Mouse (Mus musculus): ENCODE data around the gene Cstf1. TPM values are rescaled to one million over a fixed set of nuclear protein-coding genes. Genes with fewer than 3 reads are reported as not detected.
A peak's percentile ranks its signal among the peaks of the same experiment; 100 is the strongest.

Cstf1 gene
- polyA plus RNA-seq, 2 experiments, result 23.9 to 24.0 TPM

- peak; percentile 33; the same call in 1 of the 2 replicates for ATAC-seq (ENCODE audit: insufficient read depth)
- Histone ChIP-seq H3K27me3 (ENCODE audit: control insufficient read depth, insufficient read depth, low read length) (no peaks in the 10 kb centered on the region), H3K27ac (no peak overlapping the region), H3K4me1 (replicated peaks; ENCODE audit: control insufficient read depth in 2 of 2, insufficient read depth in 2 of 2, low read length in 1 of 2) (peaks cover 0 to 7% of the 10 kb centered on the region in 2 experiments; a peak in 2 of 4 replicates), H3K9ac (replicated peaks) (no peak overlapping the region), H3K36me3 (replicated peaks; ENCODE audit: control insufficient read depth, insufficient read depth, low read depth) (no peaks in the 10 kb centered on the region), H3K9me3 (ENCODE audit: control insufficient read depth, low read length) (no peaks in the 10 kb centered on the region), H3K4me2 (ENCODE audit: low read depth) (no peak overlapping the region), H3K4me3 (ENCODE audit: insufficient read depth in 1 of 2, low read depth in 2 of 2, low read length in 2 of 2) (no peak overlapping the region)
- DNase-seq (ENCODE audit: low read depth in 3 of 3, low spot score in 3 of 3), result peak; percentile 26 to 58 (median 39)
- TF ChIP-seq EP300 (IDR thresholded peaks at IDR 0.05; ENCODE audit: low read depth) (0 out of 2 replicates have a peak, but pooled peaks have one; percentile 15), CTCF (IDR thresholded peaks at IDR 0.05; ENCODE audit: low read depth) (no peak)
- 26% methylated on average over 13 of the region's 13 CpGs for WGBS (ENCODE audit: insufficient replicate concordance)
Measured at GRCm38 (mm10) chr2:172401116-172401825, 30.8 kb downstream of the Cstf1 start.

GRCm38 (mm10) chr2:172404239-172404638, 33.8 kb downstream of the Cstf1 start:
- H3K9ac ChIP-seq (replicated peaks), result no peak overlapping the region
- no peak overlapping the region for H3K4me3 ChIP-seq (ENCODE audit: insufficient read depth in 1 of 2, low read depth in 2 of 2, low read length in 2 of 2)
- no peak overlapping the region for H3K27ac ChIP-seq
- H3K4me1 ChIP-seq (replicated peaks; ENCODE audit: control insufficient read depth in 2 of 2, insufficient read depth in 2 of 2, low read length in 1 of 2), result peaks cover 0 to 5% of the 10 kb centered on the region in 2 experiments; a peak in 2 of 4 replicates
- 58% methylated on average over 7 of the region's 7 CpGs for WGBS (ENCODE audit: insufficient replicate concordance)
- H3K9me3 ChIP-seq (ENCODE audit: control insufficient read depth, low read length), result no peaks in the 10 kb centered on the region
- TF ChIP-seq CTCF (IDR thresholded peaks at IDR 0.05; ENCODE audit: low read depth) (no peak), EP300 (IDR thresholded peaks at IDR 0.05; ENCODE audit: low read depth) (no peak)
- no peaks in the 10 kb centered on the region for H3K27me3 ChIP-seq (ENCODE audit: control insufficient read depth, insufficient read depth, low read length)
- H3K36me3 ChIP-seq (replicated peaks; ENCODE audit: control insufficient read depth, insufficient read depth, low read depth), result no peaks in the 10 kb centered on the region
- DNase-seq (ENCODE audit: low read depth in 3 of 3, low spot score in 3 of 3) (no peak), ATAC-seq (ENCODE audit: insufficient read depth) (no peak)
- H3K4me2 ChIP-seq (ENCODE audit: low read depth), result no peak overlapping the region

GRCm38 (mm10) chr2:172405011-172405410, 34.5 kb downstream of the Cstf1 start:
- no peak for DNase-seq (ENCODE audit: low read depth in 3 of 3, low spot score in 3 of 3)
- TF ChIP-seq CTCF (IDR thresholded peaks at IDR 0.05; ENCODE audit: low read depth) (no peak), EP300 (IDR thresholded peaks at IDR 0.05; ENCODE audit: low read depth) (no peak)
- Histone ChIP-seq H3K27ac (no peak overlapping the region), H3K36me3 (replicated peaks; ENCODE audit: control insufficient read depth, insufficient read depth, low read depth) (no peaks in the 10 kb centered on the region), H3K9me3 (ENCODE audit: control insufficient read depth, low read length) (no peaks in the 10 kb centered on the region), H3K27me3 (ENCODE audit: control insufficient read depth, insufficient read depth, low read length) (no peaks in the 10 kb centered on the region), H3K9ac (replicated peaks) (no peak overlapping the region), H3K4me1 (replicated peaks; ENCODE audit: control insufficient read depth in 2 of 2, insufficient read depth in 2 of 2, low read length in 1 of 2) (peaks cover 0 to 3% of the 10 kb centered on the region in 2 experiments; a peak in 2 of 4 replicates), H3K4me3 (ENCODE audit: insufficient read depth in 1 of 2, low read depth in 2 of 2, low read length in 2 of 2) (no peak overlapping the region), H3K4me2 (ENCODE audit: low read depth) (no peak overlapping the region)
- ATAC-seq (ENCODE audit: insufficient read depth), result no peak
- 23% methylated on average over 3 of the region's 3 CpGs for WGBS (ENCODE audit: insufficient replicate concordance)

GRCm38 (mm10) chr2:172406173-172406572, 35.7 kb downstream of the Cstf1 start:
- H3K9me3 ChIP-seq (ENCODE audit: control insufficient read depth, low read length), result no peaks in the 10 kb centered on the region
- no peaks in the 10 kb centered on the region for H3K27me3 ChIP-seq (ENCODE audit: control insufficient read depth, insufficient read depth, low read length)
- DNase-seq (ENCODE audit: low read depth in 3 of 3, low spot score in 3 of 3) (no peak), ATAC-seq (ENCODE audit: insufficient read depth) (no peak)
- H3K9ac ChIP-seq (replicated peaks), result no peak overlapping the region
- no peaks in the 10 kb centered on the region for H3K36me3 ChIP-seq (replicated peaks; ENCODE audit: control insufficient read depth, insufficient read depth, low read depth)
- H3K4me1 ChIP-seq (replicated peaks; ENCODE audit: control insufficient read depth in 2 of 2, insufficient read depth in 2 of 2, low read length in 1 of 2), result peaks cover 0 to 3% of the 10 kb centered on the region in 2 experiments; a peak in 2 of 4 replicates
- 35% methylated on average over 4 of the region's 4 CpGs for WGBS (ENCODE audit: insufficient replicate concordance)
- H3K27ac ChIP-seq, result no peak overlapping the region
- no peak overlapping the region for H3K4me2 ChIP-seq (ENCODE audit: low read depth)
- TF ChIP-seq CTCF (IDR thresholded peaks at IDR 0.05; ENCODE audit: low read depth) (no peak), EP300 (IDR thresholded peaks at IDR 0.05; ENCODE audit: low read depth) (no peak)
- no peak overlapping the region for H3K4me3 ChIP-seq (ENCODE audit: insufficient read depth in 1 of 2, low read depth in 2 of 2, low read length in 2 of 2)

GRCm38 (mm10) chr2:172407499-172407898, 37.0 kb downstream of the Cstf1 start:
- Histone ChIP-seq H3K27me3 (ENCODE audit: control insufficient read depth, insufficient read depth, low read length) (no peaks in the 10 kb centered on the region), H3K4me1 (replicated peaks; ENCODE audit: control insufficient read depth in 2 of 2, insufficient read depth in 2 of 2, low read length in 1 of 2) (peaks cover 0 to 2% of the 10 kb centered on the region in 2 experiments; a peak in 1 of 4 replicates), H3K27ac (no peak overlapping the region), H3K4me2 (ENCODE audit: low read depth) (no peak overlapping the region), H3K9me3 (ENCODE audit: control insufficient read depth, low read length) (no peaks in the 10 kb centered on the region), H3K4me3 (ENCODE audit: insufficient read depth in 1 of 2, low read depth in 2 of 2, low read length in 2 of 2) (no peak overlapping the region), H3K36me3 (replicated peaks; ENCODE audit: control insufficient read depth, insufficient read depth, low read depth) (no peaks in the 10 kb centered on the region), H3K9ac (replicated peaks) (no peak overlapping the region)
- WGBS (ENCODE audit: insufficient replicate concordance), result 53% methylated on average over 2 of the region's 2 CpGs
- no peak for ATAC-seq (ENCODE audit: insufficient read depth)
- TF ChIP-seq EP300 (IDR thresholded peaks at IDR 0.05; ENCODE audit: low read depth), result no peak
- TF ChIP-seq CTCF (IDR thresholded peaks at IDR 0.05; ENCODE audit: low read depth), result no peak
- DNase-seq (ENCODE audit: low read depth in 3 of 3, low spot score in 3 of 3), result no peak

Measured in liver, embryonic 14.5 days (tissue).